Mouse (Mus musculus) cerebellum, adult 11 months (tissue): ENCODE measurements around the gene Bola2.
A peak's percentile ranks its signal among the peaks of the same experiment; 100 is the strongest.

Experiments
- DNase-seq: peaks from one replicate; pipeline ENCODE4 v3.0.0; 2022

Gene Bola2

GRCm38 (mm10) chr7:126690737-126691136, 4.5 kb upstream of the Bola2 start:
- DNase-seq, result no peak

DNA sequence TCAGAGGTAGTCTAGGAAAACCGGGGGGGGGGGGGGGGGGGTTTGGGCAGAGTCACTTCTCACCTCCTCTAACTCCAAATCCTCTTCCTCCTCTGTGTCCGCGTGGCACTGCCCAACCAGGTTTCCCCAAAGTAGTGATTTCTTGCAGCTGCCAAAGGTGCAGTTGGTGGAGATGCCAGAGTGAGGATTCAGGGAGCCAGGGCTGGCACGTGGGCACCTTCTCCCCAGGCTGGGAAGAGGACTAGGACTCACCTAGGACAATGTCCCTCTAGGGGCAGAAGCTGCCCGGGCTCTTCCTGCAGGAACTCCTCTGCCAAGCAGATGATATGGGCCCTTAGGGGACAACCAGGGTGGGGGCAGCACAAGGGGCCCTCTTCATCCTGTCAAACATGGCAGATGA, 3.5 kb upstream of the Bola2 start:
- no peak for DNase-seq

DNA sequence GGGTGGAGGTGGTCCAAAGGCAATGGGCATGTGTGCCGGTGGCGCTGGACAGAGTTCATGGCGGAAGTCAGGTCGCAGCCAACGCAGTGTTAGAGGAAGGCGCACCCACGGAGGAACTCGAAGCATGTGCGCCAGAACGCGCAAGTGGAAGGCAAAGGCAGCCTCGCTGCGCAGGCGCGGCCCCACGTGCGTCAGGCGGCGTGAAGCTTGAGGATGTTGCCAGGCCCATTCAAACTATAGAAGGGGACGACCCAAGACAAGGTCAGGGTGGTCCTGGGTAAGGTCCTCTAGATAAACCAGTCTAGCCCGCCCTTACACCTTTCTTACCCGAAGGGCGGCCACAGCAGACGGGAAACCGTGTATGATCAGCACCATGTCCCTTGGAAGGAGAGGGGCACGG, 2.8 kb upstream of the Bola2 start:
- DNase-seq, result no peak

DNA sequence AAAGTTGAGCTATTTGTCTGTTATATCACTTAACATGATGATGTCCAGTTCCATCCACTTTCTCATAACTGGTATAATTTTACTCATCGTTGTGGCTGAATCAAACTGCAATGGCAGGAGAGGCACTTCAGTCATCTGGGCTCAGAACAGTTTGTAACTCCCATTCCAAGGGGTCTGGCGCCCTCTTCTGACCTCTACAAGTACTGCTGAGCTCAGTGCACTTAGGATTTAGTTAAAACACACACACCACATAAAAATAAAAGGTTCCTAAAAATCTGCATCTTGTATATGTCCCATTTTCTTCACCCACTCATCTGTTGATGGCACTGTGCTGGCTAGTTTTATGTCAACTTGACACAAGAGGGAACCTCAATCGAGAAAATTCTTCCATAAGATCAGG, 1.9 kb upstream of the Bola2 start:
- peak; percentile 71 for DNase-seq

DNA sequence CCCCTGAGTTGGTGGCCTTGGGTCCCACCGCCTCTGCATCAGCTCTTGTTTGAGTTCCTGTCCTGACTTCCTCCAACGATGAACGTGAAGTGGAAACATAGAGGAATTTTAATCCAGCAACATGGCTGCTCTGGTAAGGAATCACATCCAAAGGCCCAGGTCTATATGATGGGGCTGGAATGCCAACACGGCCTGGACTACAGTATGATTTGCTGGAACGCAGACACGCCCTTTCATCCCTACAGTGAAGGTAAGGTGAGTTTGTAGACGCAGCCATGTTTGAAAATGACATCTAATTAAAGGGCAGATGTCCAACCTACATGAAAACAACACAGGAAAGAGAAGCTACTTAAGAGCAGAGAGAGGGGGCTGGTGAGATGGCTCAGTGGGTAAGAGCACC, 1.4 kb upstream of the Bola2 start:
- no peak for DNase-seq

GRCm38 (mm10) chr7:126694441-126695051, 655 bp upstream of the Bola2 start:
- no peak for DNase-seq

GRCm38 (mm10) chr7:126695631-126696207, 518 bp downstream of the Bola2 start, which contains the start of gene Slx1b:
Gene Slx1b (minus strand): TSS chr7:126695784.
- DNase-seq, result peak; percentile 92

- no peak for DNase-seq
These were observed 1.1 kb downstream of the Bola2 start for GRCm38 (mm10) chr7:126696303-126696702.

DNA sequence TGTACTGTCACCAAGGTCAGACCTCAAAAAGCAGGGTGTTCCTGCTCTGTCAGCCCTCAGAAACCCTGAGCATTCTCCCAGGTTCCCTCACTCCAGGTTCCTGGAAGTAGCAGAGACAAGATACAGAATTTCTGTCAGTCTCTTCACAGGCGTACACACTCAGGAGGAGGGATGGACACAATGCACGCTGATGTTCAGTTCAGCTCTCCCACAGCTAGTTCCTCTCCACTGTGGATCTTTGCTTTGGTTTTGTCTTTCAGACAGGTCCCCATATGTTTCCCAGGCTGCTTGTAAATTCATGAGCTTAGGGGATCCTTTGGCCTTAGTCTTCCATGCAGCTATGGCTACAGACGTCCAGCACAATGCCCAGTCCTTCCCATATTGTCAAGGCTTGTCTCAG, 1.7 kb downstream of the Bola2 start:
- DNase-seq, result no peak

DNA sequence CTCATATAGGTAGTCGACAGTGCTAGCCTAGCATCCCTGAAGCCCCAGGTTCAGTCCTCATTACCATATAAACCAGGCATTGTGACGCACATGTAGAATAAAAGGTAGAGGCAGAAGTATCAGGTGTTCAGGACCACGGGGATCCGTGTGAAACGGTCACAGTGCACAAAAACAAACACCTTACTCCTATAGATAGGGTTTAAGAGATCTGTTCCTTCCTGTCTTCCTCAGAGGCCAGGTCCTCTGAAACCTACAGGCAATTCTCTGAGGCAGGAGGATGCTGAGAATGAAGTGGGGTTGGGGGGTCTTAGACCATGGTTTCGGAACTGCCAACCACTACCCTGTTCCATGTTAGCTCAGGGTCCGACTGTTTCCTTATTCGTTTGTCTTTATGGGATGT, 2.6 kb downstream of the Bola2 start:
- no peak for DNase-seq

GRCm38 (mm10) chr7:126700063-126701015, 5.1 kb downstream of the Bola2 start:
- DNase-seq, result no peak

- peak; percentile 89 for DNase-seq
These were observed 5.9 kb downstream of the Bola2 start for GRCm38 (mm10) chr7:126701070-126701469.

- no peak for DNase-seq
These were observed 6.6 kb downstream of the Bola2 start for GRCm38 (mm10) chr7:126701559-126702357.

GRCm38 (mm10) chr7:126702358-126702757, 7.2 kb downstream of the Bola2 start:
- DNase-seq, result no peak

- DNase-seq, result no peak
These were observed 7.9 kb downstream of the Bola2 start for GRCm38 (mm10) chr7:126702861-126703756.

DNA sequence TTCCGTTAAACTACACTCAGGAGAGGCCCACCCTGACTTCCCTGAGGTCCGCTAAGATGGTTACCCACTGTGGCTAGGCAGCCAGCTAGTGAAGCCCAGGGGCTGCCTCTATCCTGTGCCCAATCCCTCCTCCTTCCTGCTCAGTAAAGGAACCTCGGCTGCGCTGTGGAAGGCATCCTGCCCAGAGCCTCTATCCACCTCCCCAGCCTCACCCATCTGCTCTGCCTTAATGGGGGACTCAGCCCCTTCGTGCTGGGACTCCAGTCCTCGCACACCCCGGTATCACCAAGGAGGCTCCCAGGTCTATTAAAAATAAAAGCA, 8.5 kb downstream of the Bola2 start:
- DNase-seq, result peak; percentile 49

DNA sequence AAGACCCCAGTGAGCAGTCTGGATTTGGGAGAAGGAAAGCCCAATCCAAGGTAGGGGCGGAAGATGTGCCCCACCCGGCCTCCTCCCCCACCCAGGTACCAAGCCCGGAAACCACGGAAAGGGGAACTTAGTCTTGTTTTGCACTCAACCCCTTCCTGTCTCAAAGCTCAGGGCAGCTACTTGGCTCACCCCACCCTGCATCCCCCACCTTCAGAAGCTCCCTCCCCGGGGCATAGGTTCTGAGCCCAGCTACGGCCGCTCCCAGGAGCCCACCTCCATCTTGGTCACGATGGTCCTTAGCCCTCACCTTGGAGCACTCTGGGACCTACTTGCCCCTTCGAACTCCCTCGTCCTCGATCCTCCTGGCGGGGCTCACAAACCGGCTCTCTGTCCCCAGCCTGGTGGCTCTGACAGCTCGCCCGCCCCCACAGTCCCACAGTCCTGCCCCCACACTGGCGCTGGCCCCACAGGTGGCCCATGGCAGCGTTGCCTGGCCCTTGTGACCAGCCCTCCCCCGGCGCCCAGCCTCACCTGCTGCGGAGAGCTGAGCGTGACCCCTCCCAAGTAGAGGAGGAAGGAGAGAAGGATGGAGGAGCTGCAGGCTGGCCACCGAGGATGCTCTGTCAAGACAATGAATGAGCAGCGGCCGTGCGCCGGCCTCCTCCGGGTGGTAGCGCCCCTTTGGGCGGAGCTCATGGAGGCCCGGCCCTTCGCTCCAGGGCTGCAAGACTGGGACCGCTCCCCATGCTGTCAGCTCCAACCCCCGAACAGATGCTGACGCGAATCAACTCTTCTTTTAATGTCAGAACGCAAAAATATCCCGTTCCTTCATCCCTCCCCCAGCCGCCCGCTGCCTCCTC, 9.2 kb downstream of the Bola2 start:
- DNase-seq, result peak; percentile 85

- no peak for DNase-seq
These were observed 12.4 kb downstream of the Bola2 start, which contains the start of gene Coro1a for GRCm38 (mm10) chr7:126707442-126708174. Gene Coro1a (minus strand): TSS chr7:126707787.

DNA sequence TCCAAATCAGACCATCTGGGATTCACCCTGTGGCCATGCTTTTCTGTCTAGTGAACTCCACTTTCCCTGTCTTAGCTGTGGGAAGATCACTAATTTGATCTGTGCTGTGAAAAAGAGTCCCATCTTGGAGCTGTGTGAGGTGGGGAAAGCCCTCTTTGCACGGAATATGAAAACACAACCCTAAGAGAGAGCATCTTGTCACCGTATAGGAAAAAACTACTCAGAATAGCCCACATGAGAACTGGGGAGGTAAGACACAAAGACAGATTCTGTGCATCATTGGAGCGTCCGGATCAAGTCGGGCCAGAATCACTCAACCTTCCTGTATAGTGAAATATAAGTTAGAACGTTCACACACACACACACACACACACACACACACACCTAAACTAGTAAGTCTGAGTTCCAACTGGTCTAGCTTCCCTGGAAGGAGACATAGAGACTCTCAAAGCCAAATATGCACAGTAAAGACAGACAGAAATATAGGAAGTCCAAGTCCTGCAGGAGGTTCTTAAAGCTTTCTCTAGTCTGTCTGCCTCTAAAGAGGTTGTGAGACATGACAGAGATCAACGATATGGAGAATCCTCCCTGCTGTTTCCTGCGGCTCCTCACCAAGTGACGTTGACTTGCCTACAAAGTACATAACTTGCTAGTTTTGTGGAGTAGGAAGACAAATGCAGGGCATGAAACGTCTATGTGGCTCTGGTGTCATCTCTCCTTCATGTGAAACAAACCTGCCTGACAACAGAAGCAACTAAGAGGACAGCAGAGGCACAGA, 13.2 kb downstream of the Bola2 start:
- DNase-seq, result no peak
